Mouse (Mus musculus): ENCODE results near the gene Gm26558.

The Gm26558 gene

DNA sequence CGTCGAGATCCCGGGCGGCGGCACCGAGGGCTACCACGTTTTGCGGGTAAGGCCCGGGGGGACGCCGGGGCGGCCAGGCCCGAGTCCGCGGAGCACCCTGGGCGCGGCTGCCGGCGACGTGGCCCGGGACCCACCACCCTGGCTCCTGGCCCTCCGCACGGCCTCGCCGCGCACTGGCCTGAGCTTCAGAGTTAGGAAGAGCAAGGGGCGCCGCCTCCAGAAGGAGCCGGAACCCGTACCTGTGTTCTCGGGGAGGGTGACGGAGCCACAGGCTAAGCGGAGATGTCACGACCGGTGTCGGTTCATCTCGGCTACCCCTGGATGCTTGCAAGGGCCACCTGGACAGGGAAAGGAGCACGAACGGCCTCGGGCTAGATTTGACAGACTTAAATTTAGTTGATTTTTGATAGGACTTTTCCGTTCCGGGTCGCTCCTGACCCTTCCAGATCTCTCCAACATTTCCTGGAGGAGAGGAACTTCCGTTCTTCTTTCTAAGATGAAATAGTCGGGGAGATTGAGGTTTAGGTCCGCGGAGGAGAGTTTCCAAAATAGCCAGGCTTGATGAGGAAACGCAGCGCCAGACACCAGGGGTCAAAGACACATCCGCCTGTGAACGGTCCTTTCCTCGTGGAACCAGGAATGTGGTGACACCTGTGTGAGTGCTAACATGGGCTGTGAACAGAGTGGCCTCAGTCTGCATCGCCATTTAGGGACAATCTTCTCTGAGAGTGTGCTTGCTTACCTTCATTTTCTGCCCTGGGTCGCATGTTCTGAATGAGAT lies at the start of gene Gm26558:
Gm26558 (minus strand) TSS at position 394 of the 781 bp plus-strand sequence.
- peak; percentile 20 for DNase-seq

DNA sequence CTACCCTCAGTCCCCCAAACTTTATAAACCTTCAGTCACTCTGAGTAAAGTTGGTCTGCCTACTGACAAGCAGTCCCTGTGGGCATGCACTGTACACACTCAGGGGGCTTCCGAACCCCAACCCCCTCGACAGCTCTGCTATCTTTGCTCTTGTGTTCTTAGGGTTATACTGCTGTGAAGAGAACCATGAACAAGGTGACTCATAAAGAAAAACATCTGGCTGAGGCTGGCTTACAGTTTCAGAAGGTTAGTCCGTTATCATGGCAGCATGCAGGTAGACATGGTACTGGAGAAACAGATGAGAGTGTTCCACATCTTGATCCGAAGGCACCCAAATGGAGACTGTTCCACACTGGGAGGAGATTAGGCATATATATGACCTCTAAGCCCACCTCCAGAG lies 49.0 kb upstream of the Gm26558 start:
- no peak for DNase-seq

DNA sequence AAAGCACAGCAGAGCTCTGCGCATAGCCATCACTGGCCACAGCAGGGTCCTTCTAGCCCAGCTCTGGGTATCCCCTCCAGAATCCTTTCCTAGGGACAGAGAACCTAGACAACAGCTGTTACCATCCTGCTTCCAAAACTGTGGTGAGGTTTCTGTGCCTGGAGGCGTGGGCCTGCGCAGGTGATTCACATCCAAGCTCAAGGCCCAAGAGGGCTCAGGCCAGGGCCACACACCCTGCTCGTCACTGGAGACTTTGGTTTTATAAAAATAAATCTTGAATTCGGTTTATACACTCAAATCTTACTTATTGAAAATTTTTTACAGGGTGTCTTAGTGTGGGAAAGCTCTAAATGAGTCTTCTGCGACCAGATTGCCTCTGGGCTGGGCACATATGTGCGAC lies 48.3 kb upstream of the Gm26558 start:
- no peak for DNase-seq

DNA sequence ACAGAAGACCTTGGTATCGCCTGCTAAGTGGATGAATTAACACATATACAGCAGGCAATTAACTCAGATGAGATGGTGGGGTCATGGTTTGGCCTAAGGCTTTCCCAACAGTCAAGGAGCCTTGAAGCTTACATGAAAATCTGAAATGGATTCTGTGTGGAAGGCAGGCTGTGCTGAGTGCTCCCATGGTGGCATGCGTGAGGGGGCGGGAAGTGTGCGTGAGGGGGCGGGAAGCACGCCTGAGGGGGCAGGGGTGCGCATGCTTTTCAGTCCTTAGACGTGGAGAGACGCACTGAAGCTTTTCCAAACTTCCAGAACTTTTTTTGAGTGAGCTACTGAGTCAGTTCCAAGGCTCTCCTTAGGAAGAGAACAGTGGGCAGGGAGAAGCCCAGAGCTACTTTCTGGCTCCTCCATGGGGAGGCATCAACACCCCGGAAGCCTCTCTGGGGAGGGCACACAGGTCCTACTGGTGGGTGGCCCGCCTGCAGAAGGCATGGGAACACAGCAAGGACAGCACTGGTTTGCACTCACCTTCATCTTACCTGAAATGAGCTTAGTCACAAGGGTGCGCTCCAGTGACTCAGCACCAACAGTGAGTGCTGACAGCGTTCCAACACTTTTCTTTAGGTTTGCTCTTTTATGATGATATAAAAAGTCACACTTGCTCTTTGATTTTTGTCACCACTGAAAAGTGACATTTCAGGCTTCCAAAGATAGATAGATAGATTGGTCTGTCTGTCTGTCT lies 47.2 kb upstream of the Gm26558 start:
- DNase-seq = no peak

DNA sequence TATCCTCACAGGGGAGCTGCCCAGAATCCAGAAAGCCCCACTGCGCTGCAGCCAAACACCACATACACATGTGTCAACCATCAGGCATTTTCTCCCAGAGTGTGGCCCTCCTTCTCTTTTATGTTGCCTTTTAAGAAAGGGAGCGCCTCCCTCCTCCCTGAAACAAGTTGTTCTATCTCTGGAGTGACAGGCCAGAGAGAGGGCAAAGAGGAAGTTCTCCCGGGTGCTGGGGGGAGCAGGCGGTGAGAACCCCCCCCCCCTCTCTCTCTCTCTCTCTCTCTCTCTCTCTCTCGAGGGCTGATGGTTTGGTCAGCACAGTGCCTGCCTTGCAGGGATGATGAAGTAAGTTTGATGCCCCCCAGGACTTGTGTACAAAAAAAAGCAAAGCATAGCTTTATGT lies 40.5 kb upstream of the Gm26558 start:
- DNase-seq = no peak

DNA sequence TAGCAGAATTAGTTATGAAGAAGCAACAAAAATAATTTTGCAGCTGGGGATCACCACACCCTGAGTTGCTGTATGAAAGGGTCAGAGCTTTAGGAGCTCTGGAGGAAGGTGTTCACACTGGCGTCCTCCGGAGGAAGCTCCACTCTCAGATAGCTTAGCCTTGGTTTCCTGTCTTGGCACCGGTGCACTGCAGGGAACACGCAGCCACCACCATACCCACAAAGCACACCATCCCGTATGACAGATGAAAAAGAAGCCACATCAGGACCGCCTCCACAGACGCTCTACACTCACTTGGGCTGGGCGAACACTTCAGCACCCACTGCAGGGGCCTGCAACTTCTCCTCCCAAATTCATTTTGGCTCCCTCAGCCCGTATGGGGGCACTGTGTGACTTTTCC lies 39.7 kb upstream of the Gm26558 start:
- DNase-seq = no peak

DNA sequence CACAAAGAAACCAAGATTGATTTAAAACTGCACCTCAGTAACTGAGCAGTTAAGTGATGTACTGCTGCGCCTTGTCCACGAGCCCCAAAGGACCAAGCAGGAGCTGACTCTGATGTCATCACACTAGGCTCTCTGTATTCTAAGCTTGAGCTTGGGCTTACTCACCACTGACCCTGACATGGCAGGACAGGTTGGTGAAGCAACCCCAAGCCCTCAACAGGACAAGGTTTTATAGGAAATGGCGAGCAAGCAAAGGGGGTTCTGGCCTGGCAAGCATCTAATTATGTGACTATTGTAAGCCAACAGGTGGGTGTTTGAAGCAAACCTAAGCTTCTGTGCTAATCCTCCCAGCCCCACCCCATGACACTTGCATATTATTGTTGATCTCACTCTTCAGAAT lies 38.9 kb upstream of the Gm26558 start:
- DNase-seq = no peak

DNA sequence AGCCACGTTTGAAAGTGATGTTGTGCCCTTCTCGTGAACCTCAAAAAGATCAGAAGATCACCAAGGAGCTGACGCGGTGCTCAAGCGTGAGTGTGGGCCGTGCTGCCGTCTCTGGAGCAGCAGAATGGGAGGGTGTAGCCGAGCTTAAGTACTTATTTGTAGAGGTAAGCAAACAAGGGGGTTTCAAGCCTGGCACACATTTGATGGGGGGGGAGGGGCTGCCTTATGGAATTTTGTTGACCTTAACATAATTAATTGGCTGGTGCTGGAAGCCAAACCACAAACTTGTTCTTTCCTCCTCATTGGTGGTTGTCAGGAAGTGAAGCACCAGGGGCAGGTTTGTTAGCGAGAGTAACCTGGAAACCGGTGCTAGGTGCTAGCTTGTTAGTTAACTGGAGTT lies 33.8 kb upstream of the Gm26558 start:
- no peak for DNase-seq

DNA sequence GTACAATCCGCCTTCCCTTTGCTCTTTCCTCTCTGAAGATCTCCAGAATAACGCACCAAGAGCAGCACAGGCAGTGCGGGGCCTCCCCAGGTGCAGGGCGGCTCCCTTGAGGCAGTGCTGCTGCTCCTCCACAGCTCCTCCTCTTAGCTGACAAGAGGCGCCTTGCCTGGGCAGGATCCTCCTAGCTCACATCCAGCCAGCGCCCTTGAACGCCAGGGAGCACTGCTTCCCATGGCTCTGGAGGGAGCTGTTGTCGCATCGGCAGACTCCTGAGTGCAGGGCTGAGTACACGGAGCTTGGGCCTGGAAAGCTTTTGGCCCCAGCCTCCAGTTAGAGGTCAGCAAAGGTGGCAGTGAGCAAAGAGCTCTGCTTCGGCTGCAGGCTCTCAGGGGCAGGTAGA lies 28.3 kb upstream of the Gm26558 start:
- DNase-seq = no peak

DNA sequence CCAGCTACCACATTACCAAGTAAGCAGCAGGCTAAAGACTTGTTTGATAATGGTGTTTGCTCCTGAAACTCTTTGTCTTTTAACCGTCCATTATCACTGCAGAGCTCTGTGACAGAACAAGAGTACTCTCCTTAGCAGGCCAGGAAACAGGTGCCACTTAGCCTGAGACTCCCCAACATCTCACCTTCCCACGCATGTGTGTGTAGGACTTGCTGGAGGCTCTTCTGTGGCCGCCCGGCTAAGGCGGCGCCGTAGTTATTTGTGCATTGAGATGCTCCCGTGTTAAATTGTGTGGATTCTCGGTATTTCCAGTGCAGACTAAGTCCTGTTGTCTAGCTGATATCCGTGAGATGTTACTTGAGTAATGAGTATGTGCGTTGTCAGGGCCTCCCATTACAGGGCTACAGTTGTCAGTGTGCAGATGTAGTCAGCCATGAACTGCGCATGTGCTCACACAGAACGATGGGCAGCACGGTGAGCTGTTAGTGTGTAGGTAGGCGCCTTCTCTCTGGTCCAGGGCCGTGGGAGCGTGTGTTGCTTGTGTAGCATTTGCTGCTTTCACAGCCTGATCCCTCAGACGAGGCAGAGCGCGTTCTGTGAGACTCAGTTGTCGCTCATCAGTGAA lies 26.7 kb upstream of the Gm26558 start:
- no peak for DNase-seq

DNA sequence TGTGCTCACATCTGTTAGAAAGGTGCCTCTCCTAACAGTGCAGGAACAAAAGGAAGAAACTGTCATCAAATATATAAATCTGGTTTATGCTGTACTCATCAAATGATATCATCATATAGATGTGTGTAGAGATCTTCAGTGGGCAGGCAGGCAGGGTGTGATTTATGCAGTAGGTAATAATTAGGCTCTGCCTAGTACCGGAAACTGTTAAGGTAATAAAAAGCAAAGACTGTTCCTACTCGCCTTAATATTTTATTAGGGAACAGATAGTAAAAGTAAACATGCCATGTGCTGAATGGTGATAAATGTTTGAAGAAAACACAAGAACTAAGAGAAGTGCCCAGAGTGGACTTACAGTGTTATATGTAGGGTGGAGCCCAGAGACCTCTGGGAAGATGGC lies 20.4 kb upstream of the Gm26558 start:
- no peak for DNase-seq

DNA sequence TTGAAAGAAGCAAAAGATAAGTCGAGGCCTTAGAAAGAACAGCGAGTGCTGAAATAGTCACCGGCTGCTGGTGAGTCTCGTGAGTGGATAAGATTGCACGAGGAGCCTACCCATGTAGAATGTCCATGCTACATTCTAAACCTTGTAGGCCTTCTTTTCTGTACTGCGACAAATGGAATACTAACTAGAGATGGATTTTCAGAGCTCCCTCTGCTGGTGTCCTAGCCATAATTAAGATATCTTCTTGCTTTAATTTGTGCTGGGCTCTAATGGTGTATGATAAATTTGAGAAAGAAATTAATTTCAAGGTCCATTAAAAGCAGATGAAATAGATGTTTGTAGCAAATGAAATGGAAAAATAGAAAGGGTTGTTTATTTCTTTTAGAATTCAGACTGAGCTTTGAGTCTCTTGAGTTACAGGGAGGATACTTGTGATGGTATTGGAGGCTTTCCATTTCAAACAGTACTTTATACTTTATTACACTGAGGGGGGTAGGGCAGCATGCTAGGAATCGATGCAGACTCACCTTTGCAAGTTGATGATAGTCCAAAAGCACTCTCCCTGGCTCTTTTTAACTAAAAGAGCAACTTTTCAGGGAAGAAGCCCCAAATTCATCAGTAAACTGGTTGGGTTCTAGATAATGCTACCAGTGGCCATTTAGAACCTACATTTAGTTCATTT lies 11.7 kb upstream of the Gm26558 start:
- peak; percentile 36 for DNase-seq

DNA sequence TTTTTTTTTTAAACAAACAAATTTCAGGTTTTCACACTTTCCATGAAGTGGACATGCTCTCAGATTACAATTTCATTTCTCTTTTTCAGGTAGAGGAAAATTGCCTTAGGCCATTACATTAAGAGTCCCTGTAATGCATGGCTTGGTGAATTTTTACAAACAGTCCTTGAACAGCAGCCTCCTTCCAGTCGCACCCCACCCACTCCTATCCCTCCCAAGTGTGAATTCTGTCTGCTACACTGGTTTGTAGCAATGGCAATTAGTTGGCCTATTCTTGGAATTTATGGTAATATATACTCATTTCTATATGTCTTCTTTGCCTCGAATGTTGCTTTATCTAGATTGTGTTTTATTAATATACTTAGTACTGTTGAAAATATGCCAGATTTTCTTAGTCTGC lies 10.6 kb upstream of the Gm26558 start:
- DNase-seq = no peak

DNA sequence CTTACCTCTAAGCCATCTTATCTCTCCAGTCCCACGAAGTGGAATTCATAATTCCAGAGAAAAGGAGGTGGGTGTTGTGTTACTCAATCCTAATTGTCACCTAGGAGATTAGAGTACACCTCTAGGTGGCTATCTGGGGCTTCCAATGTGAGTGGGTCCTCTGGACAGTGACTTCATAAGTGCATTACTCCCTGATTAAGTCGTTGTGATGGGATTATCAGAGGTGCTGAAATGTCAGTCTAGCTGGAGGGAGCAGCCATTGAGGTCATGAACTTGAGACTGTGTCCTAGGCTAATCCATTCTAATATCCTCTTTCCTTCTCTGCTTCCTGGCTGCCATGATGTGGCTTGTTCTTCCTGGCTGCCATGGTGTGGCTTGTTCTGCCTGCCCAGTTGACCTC lies 8.0 kb upstream of the Gm26558 start:
- no peak for DNase-seq

DNA sequence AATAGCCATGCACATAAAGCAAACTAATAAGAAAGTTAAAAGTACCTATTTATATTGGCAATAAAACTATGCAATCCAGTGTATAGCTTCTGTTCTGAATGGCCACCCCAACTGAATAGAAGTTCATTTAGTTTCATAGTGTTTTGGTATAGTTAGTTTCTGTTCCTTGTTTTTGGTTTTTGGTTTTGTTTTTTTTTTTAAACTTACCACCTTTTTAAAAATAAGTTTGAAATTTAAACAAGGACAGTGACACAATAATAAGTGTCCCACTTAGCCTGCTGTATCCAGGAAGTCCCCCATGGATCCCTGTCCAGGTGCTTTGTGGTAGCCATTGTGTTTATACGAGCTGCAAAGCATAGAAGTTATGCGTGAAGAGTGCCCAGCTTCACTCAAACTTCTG lies 7.3 kb upstream of the Gm26558 start:
- no peak for DNase-seq

DNA sequence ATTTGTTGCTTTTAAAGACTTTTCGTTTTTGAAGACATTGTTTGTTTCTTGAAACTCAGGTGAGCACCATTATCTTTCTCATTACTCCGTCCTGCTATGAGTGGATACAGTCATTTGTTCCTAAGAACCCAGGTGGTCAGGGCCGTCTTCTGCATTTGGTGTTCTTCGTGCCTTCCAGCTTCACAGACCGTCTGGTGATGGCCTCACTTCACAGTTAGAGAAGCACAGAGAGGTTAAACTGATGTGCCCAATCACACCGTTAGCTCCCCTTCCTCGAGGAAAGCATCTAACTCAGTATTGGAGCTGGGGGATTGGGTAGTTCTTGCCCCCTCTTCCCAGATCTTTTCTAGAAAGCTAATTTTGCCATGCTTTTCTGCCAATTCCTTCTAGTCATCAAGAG lies 5.1 kb upstream of the Gm26558 start:
- no peak for DNase-seq

DNA sequence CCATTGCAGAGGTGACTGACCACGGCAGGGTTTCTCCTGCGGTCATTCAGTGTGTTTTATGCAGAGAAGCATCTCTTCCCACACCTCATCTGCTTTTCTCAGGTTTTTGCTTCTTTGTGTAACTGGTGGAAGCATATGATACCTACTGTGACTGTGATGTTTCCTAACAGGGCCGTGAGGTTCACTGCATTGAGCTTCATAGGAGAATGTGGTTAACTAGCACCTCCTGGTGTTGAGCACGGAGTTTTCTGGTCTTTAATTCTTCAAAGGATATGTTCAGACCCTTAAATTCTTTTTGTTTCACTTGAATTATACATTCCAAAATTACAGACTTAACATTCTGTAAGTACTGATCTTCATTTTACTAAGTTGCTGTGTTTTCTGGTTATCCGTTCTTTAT lies 1.9 kb upstream of the Gm26558 start:
- DNase-seq = peak; percentile 10

DNA sequence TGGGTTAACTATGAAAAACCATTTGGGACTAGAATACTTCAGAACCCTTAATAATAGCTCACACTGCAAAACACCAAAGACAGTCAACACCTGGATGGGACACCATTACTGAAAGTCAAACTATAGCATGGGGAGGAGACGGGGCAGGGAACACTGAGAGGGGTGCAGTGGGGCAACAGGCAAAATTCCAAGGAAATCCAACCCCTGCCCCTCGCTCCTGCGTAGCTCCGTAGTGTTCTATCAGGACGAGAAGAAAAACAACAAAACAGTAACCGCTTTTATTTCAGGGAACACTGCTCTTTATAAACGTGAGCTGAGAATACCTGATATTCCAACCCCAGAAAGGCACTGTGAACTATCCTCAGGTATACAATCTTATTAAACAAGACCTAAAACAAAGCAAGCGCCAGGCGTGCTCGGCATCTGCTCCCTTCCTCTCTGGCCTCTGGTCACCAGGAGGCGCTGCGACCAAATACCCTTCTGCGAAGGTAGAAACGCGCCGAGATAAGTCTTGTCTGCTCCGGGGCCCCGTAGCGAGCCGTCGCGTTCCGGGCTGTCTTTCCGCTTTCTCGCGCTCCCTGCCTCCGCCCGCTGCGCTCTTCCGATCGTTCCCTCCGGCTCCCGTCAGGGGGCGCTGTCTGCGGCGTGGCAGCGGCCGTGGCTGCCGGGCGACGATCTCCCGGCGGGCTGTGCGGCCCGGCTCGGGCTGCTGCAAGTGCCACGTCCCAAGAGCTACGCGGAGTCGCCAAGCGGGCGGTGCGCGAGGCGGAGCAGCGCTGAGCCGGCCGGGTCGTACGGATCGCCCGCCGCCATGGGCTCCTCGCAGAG lies 807 bp downstream of the Gm26558 start, which contains the start of gene Gorasp2:
Gorasp2 (plus strand) TSS at position 690 of the 828 bp plus-strand sequence.
- DNase-seq = peak; percentile 98

DNA sequence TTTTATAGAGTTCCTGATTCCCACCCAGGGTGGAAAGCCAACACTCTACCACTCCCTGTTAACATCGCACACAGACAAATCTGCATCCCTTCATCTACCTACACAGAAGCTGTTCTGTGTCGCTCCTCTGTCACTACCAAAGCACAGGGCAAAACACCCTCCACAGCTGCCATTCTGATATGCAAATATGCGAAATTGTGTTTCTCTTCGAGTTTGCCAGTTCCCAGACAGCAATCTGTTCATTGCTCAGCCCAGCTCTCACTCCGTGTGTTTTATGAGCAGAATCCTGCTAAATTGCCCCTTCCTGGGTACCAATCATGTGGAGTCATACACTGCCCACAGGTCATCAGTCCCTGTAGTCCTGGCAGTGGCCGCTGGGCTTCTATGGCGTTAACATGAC lies 4.8 kb downstream of the Gm26558 start:
- DNase-seq = no peak

DNA sequence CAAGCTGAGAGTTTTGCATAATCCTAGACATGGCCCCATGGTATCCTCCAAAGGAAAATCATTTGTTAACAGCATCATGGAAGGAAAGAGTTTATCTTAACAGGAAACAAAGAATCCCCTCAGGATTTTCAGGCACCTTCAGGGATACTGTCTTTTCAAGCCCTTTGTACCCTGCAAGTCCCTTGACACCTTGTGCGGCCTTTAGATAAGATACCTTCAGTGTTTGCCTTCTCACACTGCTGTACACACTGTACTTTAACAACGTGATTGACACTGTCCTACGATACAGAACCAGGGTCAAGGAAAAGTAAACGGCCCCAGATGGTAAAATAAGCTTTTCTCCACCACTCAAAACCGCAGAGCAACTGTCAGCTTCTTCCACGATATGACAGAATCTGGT lies 10.1 kb downstream of the Gm26558 start:
- no peak for DNase-seq

DNA sequence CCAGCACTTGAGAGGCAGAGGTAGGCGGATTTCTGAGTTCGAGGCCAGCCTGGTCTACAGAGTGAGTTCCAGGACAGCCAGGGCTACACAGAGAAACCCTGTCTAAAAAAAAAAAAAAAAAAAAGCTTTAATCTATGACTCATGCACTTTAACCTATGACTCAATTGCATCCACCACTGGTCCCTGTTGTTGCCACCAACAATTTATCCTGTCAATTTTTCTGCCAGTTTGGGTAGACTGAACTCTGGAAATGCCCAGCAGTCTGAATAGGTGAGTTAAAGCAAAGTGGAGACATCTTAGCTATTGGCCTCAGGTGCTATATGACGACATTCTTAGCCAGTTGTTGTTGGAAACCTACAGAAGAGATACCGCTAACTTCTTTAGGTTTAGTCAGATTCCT lies 12.4 kb downstream of the Gm26558 start:
- no peak for DNase-seq

DNA sequence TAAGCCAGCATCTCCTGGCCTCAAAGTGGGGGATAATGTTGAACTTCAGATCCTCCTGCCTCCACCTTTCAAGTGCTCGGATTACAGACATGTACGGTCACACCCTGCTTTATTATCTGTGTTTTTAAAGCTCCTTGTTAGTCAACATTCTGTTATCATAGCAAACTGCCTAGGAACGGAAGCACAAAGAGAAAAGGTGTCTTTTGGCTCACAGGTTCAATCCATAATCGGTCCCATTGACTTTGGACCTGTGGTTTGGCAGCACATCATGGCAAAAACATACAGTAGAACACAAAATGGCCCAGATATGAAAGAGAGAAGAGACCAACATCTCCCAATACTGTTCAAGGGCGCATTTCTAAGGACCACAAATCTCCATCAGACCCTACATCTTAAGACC lies 13.6 kb downstream of the Gm26558 start:
- no peak for DNase-seq

DNA sequence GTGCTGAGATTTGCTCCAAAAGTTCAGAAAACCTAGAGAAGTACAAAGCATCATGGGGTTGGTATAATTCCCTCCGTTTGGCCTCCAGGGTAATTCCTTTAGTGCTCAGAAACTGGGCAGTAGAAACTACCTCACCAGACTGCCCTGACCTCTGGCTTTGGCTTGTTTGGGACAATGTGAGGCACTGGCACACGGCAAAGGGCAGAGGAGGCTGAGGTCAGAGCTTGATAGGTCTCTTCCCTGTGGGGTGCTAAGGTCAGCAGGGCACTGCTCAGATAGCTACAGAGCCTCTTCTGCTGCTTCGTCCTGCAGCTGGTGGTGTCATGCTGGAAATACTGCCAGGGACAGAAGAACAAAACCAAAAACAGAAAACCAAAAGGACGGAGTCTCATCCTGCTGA lies 14.2 kb downstream of the Gm26558 start:
- no peak for DNase-seq

Data from lung, postnatal 10 days (tissue).